ENCODE assay signal across 1 mouse cellular context in the genomic region with DNA sequence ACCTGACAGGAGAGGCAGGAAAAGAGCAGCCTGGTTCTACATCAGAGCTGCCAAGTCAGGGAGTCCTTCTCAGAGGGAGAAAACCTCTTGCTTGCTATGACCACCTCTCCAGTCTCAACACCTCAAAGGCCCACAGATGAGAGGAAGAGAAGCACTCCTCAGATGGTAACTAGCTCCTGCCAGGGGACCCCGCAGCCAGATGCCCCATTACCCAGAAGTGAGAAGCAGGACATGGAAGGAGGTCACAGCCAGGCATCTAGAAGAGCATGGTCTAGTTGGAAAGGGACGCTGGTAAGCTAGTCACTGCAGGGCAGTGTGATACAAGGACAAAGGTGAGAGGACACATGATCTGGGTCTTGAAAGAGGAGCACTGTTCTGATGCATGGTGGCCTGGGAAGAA.
TF ChIP-seq lines count a peak whose summit lies in the region.

No protein-coding gene starts in this region.

TF ChIP-seq in ES-E14, 5 proteins besides CTCF, POLR2A, EP300 and RAD21 (continued from another document):
- TF ChIP-seq ZC3H11A (IDR thresholded peaks at IDR 0.05; ENCODE audit: borderline replicate concordance, low read depth, low read length) (no peak), CHD2 (IDR thresholded peaks at IDR 0.05; ENCODE audit: low read depth, low read length) (no peak), ZNF384 (IDR thresholded peaks at IDR 0.05; ENCODE audit: low read depth, low read length) (no peak)
